Mouse (Mus musculus) kidney, adult 2 months (tissue): Measurements from ENCODE around the gene Mtg2. TPM values are rescaled to one million over a fixed set of nuclear protein-coding genes. Genes with fewer than 3 reads are reported as not detected.

Source experiments
- DNase-seq: peaks from one replicate; pipeline ENCODE4 v3.0.0; 2021
- H3K27ac ChIP-seq: fragments of 200-500 bp; 2 replicates; pipeline ENCODE4 v1.5.1; 2012; ENCODE audit warnings: low read depth, low read length, control low read depth, inconsistent platforms; ENCODE audit not compliant: insufficient read depth
- H3K27me3 ChIP-seq: fragments of 200-500 bp; replicated peaks from 2 replicates; pipeline ENCODE4 v1.6.1; 2012; ENCODE audit warnings: mild to moderate bottlenecking, moderate library complexity, low read length, inconsistent platforms; ENCODE audit not compliant: control insufficient read depth, insufficient read depth
- H3K36me3 ChIP-seq: fragments of 200-500 bp; 2 replicates; pipeline ENCODE4 v1.6.1; 2012; ENCODE audit warnings: mild to moderate bottlenecking, moderate library complexity, low read length, inconsistent platforms; ENCODE audit not compliant: control insufficient read depth, insufficient read depth
- H3K4me1 ChIP-seq: fragments of 200-500 bp; 2 replicates; pipeline ENCODE4 v1.6.1; 2011; ENCODE audit warnings: low read length; ENCODE audit not compliant: control insufficient read depth, insufficient read depth
- H3K4me3 ChIP-seq: fragments of 200-500 bp; 2 replicates; pipeline ENCODE4 v1.5.1; 2011; ENCODE audit warnings: mild to moderate bottlenecking, low read depth, low read length, control low read depth; ENCODE audit not compliant: insufficient read depth
- CTCF ChIP-seq: fragments of 200-500 bp; conservative IDR thresholded peaks from 2 replicates; pipeline ENCODE4 v1.5.1; 2011; ENCODE audit warnings: low read depth, mild to moderate bottlenecking, control low read depth, low read length, moderate library complexity, mixed read lengths; ENCODE audit not compliant: insufficient read depth, insufficient read length
- POLR2A ChIP-seq: fragments of 200-500 bp; IDR thresholded peaks from one replicate; pipeline ENCODE4 v1.6.1; 2011; ENCODE audit warnings: low read depth, low read length, control low read depth
- WGBS: fragments of 180-500 bp; shearing (Covaris S2); methylation state at CpG from one replicate; pipeline ENCODE4 v1.1.7; 2018; 5-methylcytosine and 5-hydroxymethylcytosine counted together
- polyA plus RNA-seq: library from polyadenylated mRNA; depleted of rRNA; stranded (reverse); fragments of >200 nt; gene quantifications from 2 replicates; pipeline ENCODE4 v1.2.3, GENCODE M21; 2012

Mtg2 gene
- polyA plus RNA-seq, 1 experiment: 26.2 TPM

DNA sequence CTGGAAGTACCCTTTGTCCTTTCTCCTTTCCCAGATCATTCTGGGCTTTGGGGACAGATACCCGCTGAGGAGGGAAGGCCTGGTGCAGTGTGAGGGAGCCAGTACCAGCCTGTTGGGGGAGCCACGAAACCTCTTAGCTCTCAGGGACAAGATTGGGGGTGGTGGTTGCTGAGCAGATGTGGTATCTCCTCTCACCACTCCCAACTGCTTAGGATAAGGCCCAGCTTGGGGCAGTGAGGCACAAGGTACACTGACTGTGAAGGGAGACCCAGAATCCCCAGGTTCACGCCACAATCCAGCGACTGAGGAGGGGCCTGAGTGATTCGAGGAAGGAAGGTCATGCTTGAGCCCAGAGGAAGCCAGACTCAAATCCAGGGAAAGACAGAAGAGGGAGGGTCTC, 27.8 kb downstream of the Mtg2 start:
- H3K27ac ChIP-seq: no peak overlapping the region
- no peaks in the 10 kb centered on the region for H3K36me3 ChIP-seq
- no peaks in the 10 kb centered on the region for H3K4me1 ChIP-seq
- H3K4me3 ChIP-seq: no peak overlapping the region
- TF ChIP-seq POLR2A (no peak), CTCF (no peak)
- 51% methylated on average over 5 of the region's 5 CpGs for WGBS
- peaks cover under 1% of the 10 kb centered on the region; the same call in 1 of the 2 replicates for H3K27me3 ChIP-seq
- DNase-seq: no peak

DNA sequence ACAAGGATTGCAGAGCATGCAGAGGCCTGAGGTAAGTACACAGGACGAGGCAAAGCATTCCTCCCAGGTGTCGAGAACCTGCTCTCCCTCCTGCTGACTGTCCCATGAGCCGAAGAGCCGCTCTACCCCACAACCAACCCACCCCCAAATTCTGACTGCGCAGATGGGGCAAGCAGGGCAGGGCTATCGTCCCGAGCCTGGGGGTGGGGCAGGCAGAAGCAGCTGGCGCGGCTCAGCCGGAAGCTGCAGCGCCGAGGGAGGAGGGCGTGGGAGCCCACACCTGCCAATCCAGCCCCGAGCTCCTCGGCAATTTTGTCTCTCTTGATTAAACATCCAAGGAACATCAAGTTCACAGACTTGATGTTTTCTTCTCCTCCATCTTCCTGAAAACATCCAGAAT, 29.1 kb downstream of the Mtg2 start:
- H3K36me3 ChIP-seq: no peaks in the 10 kb centered on the region
- no peak overlapping the region for H3K4me3 ChIP-seq
- DNase-seq: no peak
- H3K4me1 ChIP-seq: 0 out of 2 replicates have a peak, but pooled peaks cover 3% of the 10 kb centered on the region
- 11% methylated on average over 15 of the region's 15 CpGs for WGBS
- H3K27ac ChIP-seq: no peak overlapping the region
- H3K27me3 ChIP-seq: peaks cover 1% of the 10 kb centered on the region; the same call in 1 of the 2 replicates
- TF ChIP-seq POLR2A: no peak
- no peak for TF ChIP-seq CTCF

DNA sequence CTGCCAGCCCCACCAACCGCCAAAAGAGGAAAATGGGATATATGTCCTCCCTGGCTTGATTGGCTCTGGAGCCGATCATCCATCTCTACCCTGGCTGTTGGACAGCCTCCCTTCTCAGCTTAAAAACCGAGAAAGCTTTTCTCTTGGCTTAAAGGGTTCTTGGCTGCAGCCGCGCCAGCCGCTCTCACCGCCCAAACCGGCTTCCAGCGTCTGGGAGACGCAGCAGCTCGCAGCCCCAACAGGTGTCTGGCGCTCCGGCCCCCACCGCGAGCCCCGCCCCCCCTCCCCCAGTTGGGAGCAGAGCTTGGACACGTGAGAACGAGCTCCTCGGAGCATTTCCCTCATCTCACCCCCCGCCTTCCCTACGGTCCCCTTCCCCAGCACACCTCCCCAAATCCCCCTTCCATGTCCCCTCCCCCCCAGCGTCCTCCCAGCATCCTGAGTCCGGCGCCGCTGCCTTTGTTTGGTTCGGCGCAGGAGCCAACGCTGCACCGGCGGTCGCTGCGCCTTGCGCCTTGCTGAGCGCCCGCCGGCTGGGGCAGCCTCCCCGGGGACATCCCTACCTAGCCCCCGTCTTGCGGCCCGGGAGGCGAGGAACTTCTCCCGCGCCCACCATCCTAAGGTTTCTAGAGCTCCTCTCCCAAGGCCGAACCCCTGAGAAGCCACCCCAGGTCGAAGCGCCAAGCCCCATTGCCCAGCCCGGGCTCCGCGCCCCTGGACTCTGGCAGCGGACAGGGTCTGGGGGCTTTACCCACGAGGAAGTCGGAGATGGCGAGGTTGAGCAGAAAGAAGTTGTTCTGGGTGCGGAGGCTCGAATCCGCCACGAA, 33.0 kb downstream of the Mtg2 start:
- 0 out of 2 replicates have a peak, but pooled peaks cover 3% of the 10 kb centered on the region for H3K4me1 ChIP-seq
- no peak for TF ChIP-seq POLR2A
- no peak for TF ChIP-seq CTCF
- WGBS: under 1% methylated on average over 56 of the region's 57 CpGs
- H3K27ac ChIP-seq: no peak overlapping the region
- H3K27me3 ChIP-seq: peaks cover 1% of the 10 kb centered on the region; the same call in 1 of the 2 replicates
- no peak for DNase-seq
- peak overlapping the region; percentile 44; the same call in 1 of the 2 replicates for H3K4me3 ChIP-seq
- H3K36me3 ChIP-seq: no peaks in the 10 kb centered on the region

DNA sequence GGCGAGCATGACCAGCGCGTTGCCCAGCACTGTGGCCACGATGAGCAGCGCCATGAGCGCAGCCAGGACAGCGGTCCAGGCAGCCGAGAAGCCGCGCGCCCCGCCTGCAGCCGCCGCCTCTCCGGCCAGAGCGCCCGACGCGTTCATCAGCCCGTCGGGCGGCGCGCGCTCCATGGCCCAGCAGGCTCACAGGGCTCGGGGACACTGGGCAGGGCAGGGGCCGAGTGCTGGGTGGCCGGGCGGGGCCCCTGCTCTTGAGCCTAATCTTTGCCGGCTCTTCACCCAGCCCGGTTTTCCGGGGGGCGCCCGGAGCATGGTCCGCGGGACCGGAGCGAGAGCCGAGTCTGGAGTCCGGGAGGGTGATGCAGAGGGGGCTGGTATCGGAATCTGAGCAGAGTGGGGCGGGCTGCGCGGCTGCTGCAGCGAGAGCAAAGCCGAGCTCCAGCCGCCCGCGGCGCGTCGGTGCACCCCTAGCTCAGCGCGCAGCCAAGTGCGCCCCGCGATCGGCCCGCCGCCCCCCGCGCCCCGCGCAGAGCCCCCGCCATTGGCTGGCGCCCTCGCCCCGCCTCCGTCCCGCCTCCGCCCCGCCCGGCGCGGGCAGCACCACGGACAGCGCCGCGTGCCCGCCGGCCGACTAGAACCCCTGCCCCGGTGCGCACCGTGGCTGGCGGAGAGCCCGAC, 33.7 kb downstream of the Mtg2 start, which contains the start of gene Hrh3:
Gene Hrh3, minus strand, starts transcription at position 511 of the 681 bp plus-strand sequence.
- peaks cover 1% of the 10 kb centered on the region; the same call in 1 of the 2 replicates for H3K27me3 ChIP-seq

DNA sequence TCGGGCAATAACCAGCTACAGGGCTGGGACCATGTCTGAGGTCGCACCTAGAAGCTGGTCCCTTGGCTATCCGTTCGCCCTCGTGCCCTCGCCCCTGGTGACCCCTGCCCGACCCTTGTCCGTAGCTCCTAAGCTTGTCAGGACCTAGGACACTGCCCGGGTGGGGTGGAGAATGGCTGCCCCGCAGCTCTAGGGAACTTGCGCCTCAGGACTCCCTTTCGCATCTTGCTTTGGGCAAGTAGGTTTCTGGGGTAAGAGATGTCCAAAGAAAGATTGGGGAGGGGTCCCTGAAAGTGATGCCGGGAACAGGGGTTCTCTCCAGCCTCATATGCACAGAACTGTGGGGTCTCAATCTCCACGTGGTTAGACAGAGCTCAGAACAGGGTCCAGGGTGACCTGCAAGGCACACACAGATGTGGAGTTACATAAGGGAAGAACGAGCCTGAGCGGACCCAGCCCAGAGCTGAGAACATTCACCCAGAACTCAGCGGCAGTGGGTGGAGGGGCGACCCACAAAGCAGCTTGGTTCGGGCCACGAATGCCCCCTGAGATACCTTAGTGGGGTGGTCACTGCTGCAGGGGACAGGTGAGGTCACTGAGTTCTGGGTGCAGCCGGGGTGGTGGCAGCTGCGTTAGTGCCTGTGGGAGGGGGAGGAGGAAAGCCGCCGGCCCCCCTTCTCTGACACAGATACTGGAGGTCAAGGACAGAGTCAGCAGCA, 34.4 kb downstream of the Mtg2 start:
- 9% methylated on average over 24 of the region's 24 CpGs for WGBS
- peak overlapping the region; percentile 22; the same call in 1 of the 2 replicates for H3K4me3 ChIP-seq
- H3K36me3 ChIP-seq: no peaks in the 10 kb centered on the region
- TF ChIP-seq CTCF (no peak), POLR2A (no peak)
- 0 out of 2 replicates have a peak, but pooled peaks cover 3% of the 10 kb centered on the region for H3K4me1 ChIP-seq
- peaks cover 1% of the 10 kb centered on the region; the same call in 1 of the 2 replicates for H3K27me3 ChIP-seq
- no peak overlapping the region for H3K27ac ChIP-seq
- no peak for DNase-seq

More for the DNA sequence above, 33.7 kb downstream of the Mtg2 start, which contains the start of gene Hrh3:
- 2% methylated on average over 80 of the region's 87 CpGs for WGBS
- peak within 1 kb of the TSS; percentile 44 for H3K4me3 ChIP-seq
- H3K36me3 ChIP-seq: no peaks in the 10 kb centered on the region
- no peak within 1 kb of the TSS for H3K27ac ChIP-seq
- 0 out of 2 replicates have a peak, but pooled peaks cover 3% of the 10 kb centered on the region for H3K4me1 ChIP-seq
- DNase-seq: peak; percentile 89
- TF ChIP-seq CTCF (no peak), POLR2A (no peak)

DNA sequence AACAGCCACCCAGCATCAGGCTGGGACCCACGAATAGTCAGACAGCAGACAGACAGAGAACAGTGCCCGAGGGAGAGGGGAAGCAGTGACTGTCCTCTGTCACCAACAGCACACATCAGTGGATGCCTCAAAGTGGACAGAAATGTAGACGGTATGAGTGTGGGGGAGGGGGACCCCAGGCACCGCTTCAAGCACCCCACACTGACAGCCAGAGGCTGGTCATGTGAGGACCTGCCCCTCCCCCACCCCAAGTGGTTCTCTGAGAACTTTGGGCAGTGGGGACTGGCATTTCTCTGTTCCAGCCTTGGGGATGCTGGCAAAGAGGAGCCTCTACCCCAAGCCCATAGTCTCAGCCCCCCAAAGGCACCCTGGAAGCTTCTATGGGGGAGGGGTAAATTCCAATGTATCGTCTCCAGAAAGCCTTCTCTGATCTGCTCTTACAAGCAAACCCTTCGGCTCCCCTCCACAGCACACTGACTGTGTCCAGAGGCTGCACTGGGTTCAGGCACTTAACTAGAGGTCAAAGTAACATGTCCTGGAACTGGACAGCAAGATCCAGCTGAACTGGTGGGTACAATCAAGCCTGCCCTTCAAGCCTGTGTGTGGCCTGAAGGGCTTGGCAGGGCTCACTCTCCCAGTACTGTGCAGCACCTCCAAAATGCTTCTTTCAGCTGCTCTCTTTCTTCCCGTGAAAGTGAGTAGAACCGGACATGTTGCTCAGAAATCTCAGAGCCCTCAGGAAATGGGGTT, 35.2 kb downstream of the Mtg2 start:
- Histone ChIP-seq H3K27ac (no peak overlapping the region), H3K4me3 (no peak overlapping the region), H3K27me3 (peaks cover 1% of the 10 kb centered on the region; the same call in 1 of the 2 replicates), H3K36me3 (no peaks in the 10 kb centered on the region), H3K4me1 (0 out of 2 replicates have a peak, but pooled peaks cover 3% of the 10 kb centered on the region)
- TF ChIP-seq CTCF (no peak), POLR2A (no peak)
- 21% methylated on average over 8 of the region's 8 CpGs for WGBS
- DNase-seq: peak; percentile 52
